Mouse (Mus musculus) intestine, embryonic 14.5 days (tissue): ENCODE measurements around the gene Esrrg. TPM values are rescaled to one million over a fixed set of nuclear protein-coding genes. Genes with fewer than 3 reads are reported as not detected.

ENCODE experiments used
- ATAC-seq: fragments of 200-750 bp; cut with Nextera tagmentation; replicated peaks from 2 replicates; pipeline ENCODE4 v1.8.0; 2017; ENCODE audit warnings: low read depth, moderate number of reproducible peaks, moderate TSS enrichment, moderate library complexity; ENCODE audit not compliant: low FRiP score, low TSS enrichment
- DNase-seq: peaks from one replicate; pipeline ENCODE4 v3.0.0-alpha.2; 2018; ENCODE audit warnings: low spot score
- H3K27ac ChIP-seq: fragments of 300-500 bp; sonication (generic); 2 replicates; pipeline ENCODE4 v1.5.1; 2014; ENCODE audit warnings: low read depth, mild to moderate bottlenecking, control low read depth
- H3K27me3 ChIP-seq: fragments of 300-500 bp; sonication (generic); replicated peaks from 2 replicates; pipeline ENCODE4 v1.6.1; 2014; ENCODE audit warnings: low read length, control low read depth; ENCODE audit not compliant: control insufficient read depth, insufficient read depth
- H3K36me3 ChIP-seq: fragments of 300-500 bp; sonication (generic); 2 replicates; pipeline ENCODE4 v1.6.1; 2014; ENCODE audit warnings: low read length, control low read depth; ENCODE audit not compliant: control insufficient read depth, insufficient read depth
- H3K4me1 ChIP-seq: fragments of 300-500 bp; sonication (generic); replicated peaks from 2 replicates; pipeline ENCODE4 v1.6.1; 2014; ENCODE audit warnings: low read length, control low read depth, mixed read lengths; ENCODE audit not compliant: control insufficient read depth, insufficient read depth
- H3K4me2 ChIP-seq: fragments of 300-500 bp; sonication (generic); 2 replicates; pipeline ENCODE4 v1.6.1; 2014; ENCODE audit warnings: low read length
- H3K4me3 ChIP-seq: fragments of 300-500 bp; sonication (generic); 2 replicates; pipeline ENCODE4 v1.5.1; 2014; ENCODE audit warnings: low read depth, low read length, control low read depth, mixed read lengths
- H3K9ac ChIP-seq: fragments of 300-500 bp; sonication (generic); 2 replicates; pipeline ENCODE4 v1.6.1; 2014; ENCODE audit warnings: mild to moderate bottlenecking, low read length
- H3K9me3 ChIP-seq: fragments of 300-500 bp; sonication (generic); 2 replicates; pipeline ENCODE4 v1.6.1; 2016; ENCODE audit warnings: low read length, control low read depth; ENCODE audit not compliant: control insufficient read depth
- WGBS: fragments of 180-500 bp; shearing (Covaris S2); extraction: QIAGEN DNeasy Blood & Tissue Kit; methylation state at CpG from one replicate; pipeline ENCODE4 v1.1.7; 2014; 5-methylcytosine and 5-hydroxymethylcytosine counted together
- polyA plus RNA-seq: library from polyadenylated mRNA; unstranded; fragments of >200 nt; fragmentation: Nextera tagmentation; extraction: Ambion mirVana; gene quantifications from 2 replicates; pipeline ENCODE4 v1.2.1, GENCODE M21; 2014

Gene Esrrg
- polyA plus RNA-seq, 1 experiment from 2014 or later: 6.9 TPM

DNA sequence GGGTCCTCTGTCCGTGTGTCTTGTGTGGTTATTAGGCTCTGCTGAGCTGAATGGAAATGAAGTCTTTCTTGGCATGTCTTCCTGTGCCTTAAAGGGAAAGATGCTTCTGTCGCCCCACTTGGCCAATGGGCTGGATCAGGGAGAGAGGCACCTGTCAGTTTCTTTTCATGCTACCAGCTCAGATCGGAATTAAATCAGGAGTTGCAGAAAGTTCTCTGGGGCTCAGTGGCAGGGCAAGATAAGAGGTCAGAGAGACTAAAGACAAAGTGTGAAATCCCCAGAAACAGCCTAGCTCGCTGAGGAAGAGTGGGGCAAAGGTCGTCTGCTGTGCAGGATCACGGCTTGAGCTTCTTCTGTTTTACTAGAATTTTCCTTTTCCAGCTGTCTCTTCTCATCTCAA, 97.5 kb downstream of the Esrrg start:
- no peaks in the 10 kb centered on the region for H3K4me1 ChIP-seq
- 43% methylated on average over 6 of the region's 6 CpGs for WGBS
- H3K36me3 ChIP-seq: no peaks in the 10 kb centered on the region
- no peak overlapping the region for H3K4me3 ChIP-seq
- no peak overlapping the region for H3K4me2 ChIP-seq
- DNase-seq: no peak
- H3K27me3 ChIP-seq: no peaks in the 10 kb centered on the region
- H3K9me3 ChIP-seq: no peaks in the 10 kb centered on the region
- H3K27ac ChIP-seq: no peak overlapping the region
- no peak overlapping the region for H3K9ac ChIP-seq
- ATAC-seq: no peak

DNA sequence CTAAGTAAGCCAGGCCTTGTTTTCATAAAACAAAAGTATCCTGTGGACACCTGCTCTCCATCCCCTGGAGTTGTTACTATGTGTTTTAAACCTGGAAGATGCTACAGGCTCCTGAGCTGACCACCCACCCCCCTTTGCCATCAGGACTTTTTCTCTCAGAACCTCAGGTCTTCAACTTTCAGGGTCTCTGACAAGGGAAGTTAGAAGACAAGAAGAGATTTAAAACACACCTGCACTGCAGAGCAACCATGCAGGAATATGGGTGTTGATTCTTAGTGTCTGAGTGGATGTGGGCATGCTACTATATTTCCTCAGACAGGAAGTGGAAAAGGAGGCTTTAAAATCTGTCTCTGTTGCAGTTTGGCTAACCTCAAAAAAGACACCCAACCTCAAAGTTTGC, 98.6 kb downstream of the Esrrg start:
- no peak overlapping the region for H3K9ac ChIP-seq
- H3K4me1 ChIP-seq: no peaks in the 10 kb centered on the region
- ATAC-seq (no peak), DNase-seq (no peak)
- H3K27me3 ChIP-seq: no peaks in the 10 kb centered on the region
- no peaks in the 10 kb centered on the region for H3K36me3 ChIP-seq
- no peak overlapping the region for H3K4me3 ChIP-seq
- H3K9me3 ChIP-seq: no peaks in the 10 kb centered on the region
- H3K4me2 ChIP-seq: no peak overlapping the region
- H3K27ac ChIP-seq: no peak overlapping the region

DNA sequence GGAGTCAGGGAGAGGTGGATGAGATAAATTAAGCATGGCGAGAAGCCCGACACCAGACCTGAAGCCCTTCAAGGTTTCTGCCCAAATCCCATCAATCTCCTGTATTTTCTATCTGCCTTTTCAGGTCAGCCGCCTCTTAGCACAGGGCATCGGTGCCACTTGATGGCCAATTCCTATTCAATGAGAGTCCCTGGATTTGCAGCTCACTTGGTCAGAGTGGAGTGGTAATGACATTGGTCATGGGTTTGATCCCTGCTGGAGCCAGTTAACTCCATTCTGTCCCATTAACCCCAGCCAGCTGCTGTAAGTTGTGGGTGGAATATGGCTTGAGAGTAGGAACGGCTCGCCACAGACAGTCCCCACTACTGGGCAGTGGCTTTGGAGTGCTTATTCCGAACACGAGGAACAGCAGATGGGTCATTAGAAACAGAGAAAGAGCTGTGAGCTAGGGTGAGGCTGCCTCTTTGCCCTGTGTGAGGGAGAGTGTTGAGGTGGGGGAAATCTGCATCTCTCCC, 101.9 kb downstream of the Esrrg start:
- WGBS: 91% methylated on average over 8 of the region's 8 CpGs
- H3K36me3 ChIP-seq: no peaks in the 10 kb centered on the region
- ATAC-seq (no peak), DNase-seq (no peak)
- H3K27ac ChIP-seq: no peak overlapping the region
- no peaks in the 10 kb centered on the region for H3K4me1 ChIP-seq
- no peaks in the 10 kb centered on the region for H3K27me3 ChIP-seq
- H3K4me3 ChIP-seq: no peak overlapping the region
- no peak overlapping the region for H3K4me2 ChIP-seq
- H3K9ac ChIP-seq: no peak overlapping the region
- no peaks in the 10 kb centered on the region for H3K9me3 ChIP-seq

DNA sequence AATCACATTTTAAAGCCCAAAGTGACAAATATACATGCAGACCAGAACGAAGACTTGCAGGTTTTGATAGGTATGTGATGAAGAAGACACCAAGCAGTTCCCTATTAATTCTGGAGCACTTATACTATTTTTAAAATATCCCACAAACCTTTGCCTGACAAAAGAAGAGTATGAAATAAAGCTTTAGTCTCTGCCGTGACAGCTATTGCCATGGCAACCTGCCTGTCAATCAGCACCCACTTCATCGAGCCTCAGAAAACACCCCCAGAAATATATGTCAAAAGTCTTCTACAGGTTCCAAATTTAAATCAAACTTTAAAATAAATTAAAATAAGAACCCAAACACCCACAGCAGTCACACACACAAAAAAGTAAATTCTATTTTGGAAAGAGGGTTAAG, 112.4 kb downstream of the Esrrg start:
- no peaks in the 10 kb centered on the region for H3K9me3 ChIP-seq

DNA sequence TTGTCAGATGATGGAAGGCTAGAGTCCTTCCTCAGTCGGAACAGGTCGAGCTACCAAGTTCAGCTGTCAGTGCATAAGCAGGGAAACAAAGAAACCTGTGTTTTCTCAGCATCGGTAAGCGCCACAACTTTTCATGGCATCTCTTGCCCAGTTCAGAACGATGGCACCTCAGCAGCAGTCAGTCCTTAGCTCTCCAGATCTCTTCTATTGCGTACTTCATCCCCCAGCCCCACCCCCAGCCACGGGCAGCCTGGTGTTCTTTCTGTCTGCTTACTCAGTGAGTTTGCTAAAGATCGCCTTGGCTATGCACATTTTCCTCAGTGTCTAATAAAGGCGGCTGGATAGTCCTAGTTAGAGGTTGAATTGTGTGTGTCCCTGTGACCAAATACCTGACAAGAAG, 113.4 kb downstream of the Esrrg start:
- no peaks in the 10 kb centered on the region for H3K9me3 ChIP-seq
- no peaks in the 10 kb centered on the region for H3K4me1 ChIP-seq
- ATAC-seq (no peak), DNase-seq (no peak)
- no peaks in the 10 kb centered on the region for H3K36me3 ChIP-seq
- H3K4me3 ChIP-seq: no peak overlapping the region
- H3K27ac ChIP-seq: no peak overlapping the region
- H3K27me3 ChIP-seq: no peaks in the 10 kb centered on the region
- H3K4me2 ChIP-seq: no peak overlapping the region
- H3K9ac ChIP-seq: no peak overlapping the region
- WGBS: 63% methylated on average over 9 of the region's 9 CpGs

More for the DNA sequence above, 112.4 kb downstream of the Esrrg start:
- Histone ChIP-seq H3K27ac (no peak overlapping the region), H3K4me1 (no peaks in the 10 kb centered on the region), H3K27me3 (no peaks in the 10 kb centered on the region), H3K4me3 (no peak overlapping the region), H3K36me3 (no peaks in the 10 kb centered on the region), H3K4me2 (no peak overlapping the region), H3K9ac (no peak overlapping the region)
- no peak for ATAC-seq
- 84% methylated on average over 3 of the region's 3 CpGs for WGBS
- DNase-seq: no peak

DNA sequence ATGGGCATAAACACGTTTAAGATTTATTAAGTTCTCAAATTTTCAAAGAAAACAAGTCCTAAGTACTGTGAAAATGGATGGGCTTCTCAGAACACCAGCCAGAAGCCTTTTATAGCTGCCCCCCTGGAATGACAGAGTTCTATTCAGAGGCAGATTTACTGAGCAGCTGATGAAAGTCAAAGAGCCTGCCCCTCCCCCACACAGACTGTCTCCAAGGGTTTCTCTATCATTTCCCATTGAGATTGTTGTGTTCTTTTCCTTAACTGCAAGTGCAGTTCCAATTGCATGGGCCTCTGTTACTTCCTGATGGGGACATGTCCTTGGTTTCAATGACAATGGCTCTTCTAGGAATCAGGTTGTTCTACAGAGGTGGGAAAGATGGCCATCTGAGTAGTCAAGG, 116.1 kb downstream of the Esrrg start:
- Histone ChIP-seq H3K27me3 (no peaks in the 10 kb centered on the region), H3K9ac (no peak overlapping the region), H3K4me2 (no peak overlapping the region), H3K4me3 (no peak overlapping the region), H3K36me3 (no peaks in the 10 kb centered on the region), H3K27ac (no peak overlapping the region), H3K4me1 (no peaks in the 10 kb centered on the region), H3K9me3 (no peaks in the 10 kb centered on the region)
- 54% methylated on average over 1 of the region's 1 CpGs for WGBS
- ATAC-seq: no peak
- no peak for DNase-seq

DNA sequence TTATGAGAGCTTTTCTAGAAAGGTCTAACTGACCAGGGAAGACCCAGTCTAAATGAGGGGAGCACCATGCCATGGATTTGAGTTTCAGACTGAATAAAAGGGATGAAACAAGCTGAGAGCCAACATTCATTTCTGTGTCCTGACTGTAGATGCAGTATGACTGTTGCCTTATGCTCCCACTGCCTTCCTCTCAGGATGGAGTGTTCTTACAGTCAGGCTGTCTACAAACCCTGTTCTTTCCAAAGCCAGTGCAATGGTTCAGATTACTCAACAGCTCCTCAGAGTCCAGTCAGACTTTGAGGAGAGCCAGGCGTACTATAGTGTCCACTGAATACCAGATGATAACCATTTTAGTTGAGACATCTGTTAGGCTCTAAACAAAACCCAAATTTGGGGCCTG, 116.8 kb downstream of the Esrrg start:
- H3K4me1 ChIP-seq: no peaks in the 10 kb centered on the region
- 52% methylated on average over 1 of the region's 1 CpGs for WGBS
- no peak for ATAC-seq

DNA sequence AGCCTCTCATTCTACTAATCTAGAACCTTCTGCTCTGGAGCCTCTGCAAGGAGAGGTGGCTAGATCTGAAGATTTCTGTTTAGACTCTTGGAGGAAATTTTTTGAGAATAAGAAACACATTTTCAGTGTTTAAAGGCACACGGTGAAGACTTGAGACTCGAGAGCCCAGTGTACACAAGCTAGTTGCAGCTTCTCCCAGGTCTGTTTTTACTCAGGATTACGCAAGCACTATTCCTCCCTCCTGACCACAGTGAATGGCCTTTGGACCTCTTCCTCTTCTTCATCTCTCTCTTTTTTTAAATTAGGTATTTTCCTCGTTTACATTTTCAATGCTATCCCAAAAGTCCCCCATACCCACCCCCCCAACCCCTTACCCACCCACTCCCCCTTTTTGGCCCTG, 122.6 kb downstream of the Esrrg start:
- 88% methylated on average over 4 of the region's 4 CpGs for WGBS
- no peaks in the 10 kb centered on the region for H3K27me3 ChIP-seq
- ATAC-seq (no peak), DNase-seq (no peak)
- no peak overlapping the region for H3K27ac ChIP-seq
- H3K4me1 ChIP-seq: no peaks in the 10 kb centered on the region
- H3K4me2 ChIP-seq: no peak overlapping the region
- H3K4me3 ChIP-seq: no peak overlapping the region
- no peaks in the 10 kb centered on the region for H3K36me3 ChIP-seq
- H3K9ac ChIP-seq: no peak overlapping the region
- no peaks in the 10 kb centered on the region for H3K9me3 ChIP-seq

More for the DNA sequence above, 116.8 kb downstream of the Esrrg start:
- no peaks in the 10 kb centered on the region for H3K9me3 ChIP-seq
- no peak overlapping the region for H3K9ac ChIP-seq
- DNase-seq: no peak
- no peak overlapping the region for H3K4me2 ChIP-seq
- H3K36me3 ChIP-seq: no peaks in the 10 kb centered on the region
- no peak overlapping the region for H3K27ac ChIP-seq
- no peak overlapping the region for H3K4me3 ChIP-seq
- H3K27me3 ChIP-seq: no peaks in the 10 kb centered on the region

DNA sequence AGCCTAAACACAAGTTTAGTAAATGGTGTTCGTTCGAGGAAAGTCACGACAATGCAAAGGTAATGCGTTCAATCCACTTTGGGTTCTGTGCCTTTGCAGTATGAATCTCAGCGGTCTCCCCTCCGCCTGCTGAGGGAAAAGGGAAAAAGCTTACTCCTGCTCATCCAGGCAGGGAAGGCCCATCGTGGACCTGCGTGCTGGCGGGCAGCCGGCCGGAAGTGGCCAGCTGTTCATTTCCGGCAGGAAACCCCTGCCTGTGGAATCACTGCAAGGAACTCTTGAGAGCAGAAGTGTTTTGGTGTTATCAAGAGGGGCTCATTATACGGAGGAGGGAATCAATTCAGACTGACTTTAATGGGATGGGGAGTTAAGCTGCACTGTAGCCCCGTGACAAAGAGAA, 127.9 kb downstream of the Esrrg start:
- 56% methylated on average over 14 of the region's 14 CpGs for WGBS
- H3K27ac ChIP-seq: no peak overlapping the region
- DNase-seq: no peak

More for the DNA sequence above, 127.9 kb downstream of the Esrrg start:
- Histone ChIP-seq H3K4me3 (no peak overlapping the region), H3K4me2 (no peak overlapping the region), H3K27me3 (no peaks in the 10 kb centered on the region), H3K9ac (no peak overlapping the region), H3K4me1 (no peaks in the 10 kb centered on the region), H3K36me3 (no peaks in the 10 kb centered on the region), H3K9me3 (no peaks in the 10 kb centered on the region)
- ATAC-seq: no peak
